Mouse (Mus musculus) ES-Bruce4 (cell line): ENCODE results near the gene Mrps34. TPM values are rescaled to one million over a fixed set of nuclear protein-coding genes. Genes with fewer than 3 reads are reported as not detected.

Source experiments
- H3K27ac ChIP-seq: 2 replicates; pipeline ENCODE4 v1.5.1; 2012; ENCODE audit warnings: low read length, inconsistent platforms; ENCODE audit not compliant: insufficient read depth
- H3K27me3 ChIP-seq: 2 replicates; pipeline ENCODE4 v1.6.1; 2012; ENCODE audit warnings: mild to moderate bottlenecking, low read length, inconsistent platforms; ENCODE audit not compliant: control insufficient read depth, poor library complexity, insufficient read depth, severe bottlenecking
- H3K36me3 ChIP-seq: 2 replicates; pipeline ENCODE4 v1.6.1; 2012; ENCODE audit warnings: inconsistent platforms, mild to moderate bottlenecking, low read length, moderate library complexity; ENCODE audit not compliant: control insufficient read depth, poor library complexity, insufficient read depth, severe bottlenecking
- H3K4me1 ChIP-seq: one replicate; pipeline ENCODE4 v1.8.1; 2011; ENCODE audit warnings: low read length; ENCODE audit not compliant: control insufficient read depth, insufficient read depth
- H3K4me3 ChIP-seq: 2 replicates; pipeline ENCODE4 v1.5.1; 2011; ENCODE audit warnings: low read depth, mild to moderate bottlenecking, low read length
- H3K9ac ChIP-seq: 2 replicates; pipeline ENCODE4 v1.6.1; 2012; ENCODE audit warnings: low read depth, mild to moderate bottlenecking, inconsistent platforms; ENCODE audit not compliant: poor library complexity, severe bottlenecking
- H3K9me3 ChIP-seq: replicated peaks from 2 replicates; pipeline ENCODE4 v1.6.1; 2012; ENCODE audit warnings: mild to moderate bottlenecking, low read length, inconsistent platforms; ENCODE audit not compliant: control insufficient read depth, poor library complexity, insufficient read depth, severe bottlenecking
- CTCF ChIP-seq: IDR thresholded peaks from one replicate; pipeline ENCODE4 v1.8.1; 2011; ENCODE audit warnings: low read depth, low read length
- EP300 ChIP-seq: IDR thresholded peaks from 2 replicates; pipeline ENCODE4 v1.6.1; 2011; ENCODE audit warnings: low read depth, low read length; ENCODE audit not compliant: insufficient read depth
- POLR2A ChIP-seq: IDR thresholded peaks from one replicate; pipeline ENCODE4 v1.8.1; 2011; ENCODE audit warnings: low read length; ENCODE audit not compliant: insufficient read depth
- polyA plus RNA-seq: library from polyadenylated mRNA; stranded (reverse); fragments of >200 nt; gene quantifications from 2 replicates; pipeline ENCODE4 v1.2.4, GENCODE M21; 2011; ENCODE audit warnings: low read depth; ENCODE audit not compliant: missing spikeins, insufficient read depth, insufficient read length

Mrps34 gene
- polyA plus RNA-seq, 1 experiment = 29.9 TPM

- TF ChIP-seq EP300 (no peak), CTCF (no peak), POLR2A (no peak)
- no peak overlapping the region for H3K9ac ChIP-seq
- no peaks in the 10 kb centered on the region for H3K36me3 ChIP-seq
- no peak overlapping the region for H3K4me3 ChIP-seq
- H3K27me3 ChIP-seq = no peaks in the 10 kb centered on the region
- H3K4me1 ChIP-seq = no peaks in the 10 kb centered on the region
- H3K9me3 ChIP-seq = no peaks in the 10 kb centered on the region
- no peak overlapping the region for H3K27ac ChIP-seq
These were observed 4.5 kb upstream of the Mrps34 start for GRCm38 (mm10) chr17:24890151-24891092.

- Histone ChIP-seq H3K4me1 (no peaks in the 10 kb centered on the region), H3K9me3 (no peaks in the 10 kb centered on the region), H3K27me3 (no peaks in the 10 kb centered on the region), H3K27ac (no peak overlapping the region), H3K4me3 (no peak overlapping the region), H3K36me3 (no peaks in the 10 kb centered on the region), H3K9ac (no peak overlapping the region)
- TF ChIP-seq POLR2A = no peak
- no peak for TF ChIP-seq EP300
- no peak for TF ChIP-seq CTCF
These were observed 3.6 kb upstream of the Mrps34 start for GRCm38 (mm10) chr17:24891321-24891720.

DNA sequence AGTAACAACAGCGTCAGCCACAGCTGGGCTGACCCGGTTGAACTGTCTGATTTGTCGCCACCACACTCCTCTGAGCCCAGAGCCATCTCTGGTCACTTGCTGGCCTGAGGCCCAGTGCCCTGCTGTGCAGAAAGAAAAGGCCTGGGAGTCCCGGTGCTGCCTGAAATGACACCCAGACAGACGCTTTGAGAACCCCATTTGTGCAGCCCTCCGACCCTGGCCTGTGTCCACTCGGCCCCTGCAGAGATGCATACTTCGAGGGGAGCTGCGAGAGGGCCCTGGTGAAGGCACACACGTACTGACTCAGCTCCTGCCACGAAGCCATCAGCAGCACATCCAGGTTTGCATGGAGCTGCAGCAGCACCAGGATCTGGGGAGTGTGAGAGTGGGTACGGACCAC is 2.1 kb upstream of the Mrps34 start:
- H3K9ac ChIP-seq = no peak overlapping the region
- no peaks in the 10 kb centered on the region for H3K36me3 ChIP-seq
- no peak overlapping the region for H3K4me3 ChIP-seq
- no peaks in the 10 kb centered on the region for H3K4me1 ChIP-seq
- no peak overlapping the region for H3K27ac ChIP-seq
- H3K9me3 ChIP-seq = no peaks in the 10 kb centered on the region
- TF ChIP-seq CTCF (no peak), EP300 (no peak), POLR2A (no peak)
- no peaks in the 10 kb centered on the region for H3K27me3 ChIP-seq

- Histone ChIP-seq H3K4me1 (no peaks in the 10 kb centered on the region), H3K4me3 (no peak overlapping the region)
These were observed 1.6 kb upstream of the Mrps34 start for GRCm38 (mm10) chr17:24893276-24893675.

DNA sequence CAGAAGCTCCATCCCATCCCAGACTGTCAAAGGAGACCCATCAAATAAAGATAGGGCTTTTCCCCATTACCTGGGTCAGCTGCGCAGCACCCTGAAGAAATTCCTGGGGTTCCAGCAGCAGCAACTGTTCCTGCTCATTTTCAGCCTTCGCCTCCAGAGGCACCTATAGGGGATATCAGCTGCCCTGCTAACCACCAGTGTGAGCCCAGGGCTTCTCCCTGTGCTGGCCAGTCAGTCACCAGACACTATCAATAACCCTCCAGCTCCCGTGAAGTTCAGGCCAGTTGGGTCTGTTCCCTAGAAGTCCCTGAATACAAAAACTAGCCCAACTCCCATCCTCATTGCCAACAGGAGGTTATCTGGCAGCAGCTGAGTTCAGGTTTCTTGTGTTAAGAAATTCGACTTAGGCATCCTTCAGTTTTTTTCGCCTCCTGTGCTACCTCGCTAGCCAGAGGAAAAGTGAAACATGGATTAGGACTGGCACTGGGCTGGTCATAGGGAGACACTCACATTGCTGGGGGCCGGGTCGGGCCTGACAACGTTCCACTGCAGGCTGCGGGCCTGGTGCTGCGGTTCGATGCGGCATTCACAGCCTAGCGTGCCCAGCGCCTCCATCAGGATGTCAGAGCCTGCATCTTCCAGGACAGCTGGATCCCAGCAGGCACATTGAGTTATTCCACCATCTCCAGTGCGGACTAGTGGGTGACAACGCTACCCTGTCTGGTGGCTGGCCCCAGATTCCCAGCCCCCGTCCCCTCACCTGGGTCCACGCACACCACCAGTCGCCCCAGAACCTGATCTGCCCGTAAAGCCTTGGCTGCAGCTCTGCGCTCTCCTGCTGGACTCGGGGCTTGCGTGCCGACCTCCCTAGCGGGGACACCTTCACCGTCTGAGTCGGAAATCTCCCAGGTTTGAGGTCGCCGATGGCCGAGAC is 588 bp upstream of the Mrps34 start:
- peak overlapping the region; percentile 68 for H3K9ac ChIP-seq
- H3K36me3 ChIP-seq = no peaks in the 10 kb centered on the region
- TF ChIP-seq CTCF (no peak), POLR2A (no peak), EP300 (no peak)
- no peak overlapping the region for H3K27ac ChIP-seq
- no peaks in the 10 kb centered on the region for H3K9me3 ChIP-seq
- no peaks in the 10 kb centered on the region for H3K27me3 ChIP-seq
- no peaks in the 10 kb centered on the region for H3K4me1 ChIP-seq
- peak overlapping the region; percentile 77 for H3K4me3 ChIP-seq

More at GRCm38 (mm10) chr17:24893276-24893675, 1.6 kb upstream of the Mrps34 start:
- Histone ChIP-seq H3K27me3 (no peaks in the 10 kb centered on the region), H3K9ac (no peak overlapping the region), H3K36me3 (no peaks in the 10 kb centered on the region), H3K9me3 (no peaks in the 10 kb centered on the region), H3K27ac (no peak overlapping the region)
- TF ChIP-seq EP300 (no peak), POLR2A (no peak), CTCF (no peak)
